8 mouse cellular contexts compared by ENCODE assay signal in genomic region chr10:94514091-94514505, GRCm38 (mm10).
DNase-seq lines count a peak whose midpoint lies in the region; ATAC-seq and TF ChIP-seq lines count a peak whose summit lies in the region.

No protein-coding gene starts in this region.

- no peaks in the 10 kb centered on the region for H3K9me3 ChIP-seq in kidney, embryonic 15.5 days (replicated peaks)
- no peaks in the 10 kb centered on the region for H3K9me3 ChIP-seq in hindbrain, embryonic 14.5 days (ENCODE audit: control insufficient read depth, low read length)
- H3K9me3 ChIP-seq in midbrain, embryonic 16.5 days (replicated peaks; ENCODE audit: control insufficient read depth, low read length, poor library complexity, severe bottlenecking): no peaks in the 10 kb centered on the region

- H3K36me3 ChIP-seq in kidney, embryonic 15.5 days: no peaks in the 10 kb centered on the region
- no peaks in the 10 kb centered on the region for H3K36me3 ChIP-seq in hindbrain, embryonic 14.5 days (replicated peaks; ENCODE audit: control insufficient read depth, insufficient read depth)
- H3K36me3 ChIP-seq in midbrain, embryonic 16.5 days (ENCODE audit: control insufficient read depth, insufficient read depth, low read length): no peaks in the 10 kb centered on the region

- ATAC-seq in kidney, embryonic 15.5 days (replicated peaks; ENCODE audit: low FRiP score): no peak
- ATAC-seq in hindbrain, embryonic 14.5 days (ENCODE audit: low FRiP score): peak; percentile 12; the same call in 1 of the 2 replicates
- ATAC-seq in midbrain, embryonic 16.5 days: peak; percentile 5; the same call in 1 of the 2 replicates

- peaks cover 26% of the 10 kb centered on the region for H3K4me1 ChIP-seq in kidney, embryonic 15.5 days
- peaks cover 21% of the 10 kb centered on the region for H3K4me1 ChIP-seq in hindbrain, embryonic 14.5 days (replicated peaks; ENCODE audit: control insufficient read depth, insufficient read depth, low read length)
- peaks cover 23% of the 10 kb centered on the region for H3K4me1 ChIP-seq in midbrain, embryonic 16.5 days (ENCODE audit: control insufficient read depth, insufficient read depth, low read length)

- WGBS in kidney, embryonic 15.5 days: 2% methylated on average over 12 of the region's 12 CpGs
- WGBS in hindbrain, embryonic 14.5 days: 1% methylated on average over 12 of the region's 12 CpGs
- WGBS in midbrain, embryonic 16.5 days: 1% methylated on average over 12 of the region's 12 CpGs

- TF ChIP-seq CTCF in brain, embryonic 14.5 days (IDR thresholded peaks at IDR 0.05; ENCODE audit: borderline replicate concordance, extremely low read depth, insufficient read depth, insufficient read length): no peak

- H3K27me3 ChIP-seq in kidney, embryonic 15.5 days: peaks cover 49% of the 10 kb centered on the region
- H3K27me3 ChIP-seq in hindbrain, embryonic 14.5 days (ENCODE audit: control insufficient read depth, insufficient read depth, low read length): peaks cover 15% of the 10 kb centered on the region
- peaks cover 3% of the 10 kb centered on the region; the same call in 1 of the 2 replicates for H3K27me3 ChIP-seq in midbrain, embryonic 16.5 days (ENCODE audit: control insufficient read depth, insufficient read depth, low read depth, low read length)

- TF ChIP-seq POLR2A in brain, embryonic 14.5 days (IDR thresholded peaks at IDR 0.05; ENCODE audit: borderline replicate concordance, extremely low read depth, insufficient read depth, insufficient read length, poor library complexity, severe bottlenecking): no peak

- no peak for DNase-seq in kidney, adult 9 months
- DNase-seq in brain, embryonic 14.5 days (ENCODE audit: low read depth): peak; percentile 35
- no peak for DNase-seq in hindbrain, embryonic 14.5 days (ENCODE audit: low spot score)
- DNase-seq in c-Kit-positive CD71-positive TER-119-positive erythroid progenitor cells, embryonic 14.5 days (ENCODE audit: low spot score): no peak
- no peak for DNase-seq in left cerebral cortex, adult 8-10 months (ENCODE audit: low spot score in 2 of 2)
- DNase-seq in lung, adult 18-20 months: no peak

- H3K9ac ChIP-seq in kidney, embryonic 15.5 days: peak overlapping the region; percentile 73
- H3K9ac ChIP-seq in hindbrain, embryonic 14.5 days: peak overlapping the region; percentile 79
- H3K9ac ChIP-seq in midbrain, embryonic 16.5 days (ENCODE audit: low read depth, low read length): no peak overlapping the region

- H3K4me2 ChIP-seq in kidney, embryonic 15.5 days: peak overlapping the region; percentile 91
- H3K4me2 ChIP-seq in hindbrain, embryonic 14.5 days (replicated peaks): peak overlapping the region; percentile 94
- H3K4me2 ChIP-seq in midbrain, embryonic 16.5 days (ENCODE audit: low read length): peak overlapping the region; percentile 96

- H3K4me3 ChIP-seq in kidney, embryonic 15.5 days (replicated peaks): peak overlapping the region; percentile 79
- H3K4me3 ChIP-seq in hindbrain, embryonic 14.5 days (replicated peaks; ENCODE audit: low read length): peak overlapping the region; percentile 86
- H3K4me3 ChIP-seq in midbrain, embryonic 16.5 days (ENCODE audit: low read depth, low read length): peak overlapping the region; percentile 83

- H3K27ac ChIP-seq in kidney, embryonic 15.5 days: peak overlapping the region; percentile 73; the same call in 1 of the 2 replicates
- H3K27ac ChIP-seq in hindbrain, embryonic 14.5 days: no peak overlapping the region
- no peak overlapping the region for H3K27ac ChIP-seq in midbrain, embryonic 16.5 days (ENCODE audit: low read length)
